Mouse (Mus musculus): Measurements from ENCODE around the gene Ttyh1. TPM values are rescaled to one million over a fixed set of nuclear protein-coding genes. Genes with fewer than 3 reads are reported as not detected.

Gene Ttyh1
- polyA plus RNA-seq, 1 experiment from 2014 or later, result 1.1 TPM

DNA sequence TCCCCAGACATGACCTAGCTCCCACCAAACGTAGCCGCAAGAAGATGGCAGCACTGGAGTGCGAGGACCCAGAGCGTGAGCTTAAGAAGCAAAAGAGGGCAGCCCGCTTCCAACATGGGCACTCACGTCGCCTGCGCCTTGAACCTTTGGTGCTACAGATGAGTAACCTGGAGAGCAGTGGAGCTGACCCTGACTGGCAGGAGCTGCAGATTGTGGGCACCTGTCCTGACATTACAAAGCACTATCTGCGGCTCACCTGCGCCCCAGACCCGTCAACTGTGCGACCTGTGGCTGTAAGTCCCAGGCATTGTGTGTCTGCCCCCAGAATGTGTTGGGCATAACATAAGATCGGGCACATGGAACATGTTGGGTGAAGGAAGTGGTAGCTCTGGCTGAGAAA, 24.8 kb downstream of the Ttyh1 start:
- H3K4me2 ChIP-seq (replicated peaks; ENCODE audit: low read depth, low read length), result no peak overlapping the region
- H3K9me3 ChIP-seq (ENCODE audit: low read length), result no peaks in the 10 kb centered on the region
- no peaks in the 10 kb centered on the region for H3K27me3 ChIP-seq (replicated peaks; ENCODE audit: insufficient read depth, low read length)
- ATAC-seq (no peak), DNase-seq (ENCODE audit: low spot score) (no peak)
- 95% methylated on average over 13 of the region's 13 CpGs for WGBS
- TF ChIP-seq EP300 (IDR thresholded peaks at IDR 0.05) (no peak), CTCF (IDR thresholded peaks at IDR 0.05) (no peak)
- peaks cover 6% of the 10 kb centered on the region; the same call in 1 of the 2 replicates for H3K4me1 ChIP-seq (ENCODE audit: insufficient read depth, low read depth, low read length)
- no peak overlapping the region for H3K9ac ChIP-seq (replicated peaks; ENCODE audit: low read depth)
- no peak overlapping the region for H3K27ac ChIP-seq (ENCODE audit: low read length)
- no peak overlapping the region for H3K4me3 ChIP-seq (ENCODE audit: low read depth, low read length)
- peaks cover 81% of the 10 kb centered on the region for H3K36me3 ChIP-seq (ENCODE audit: insufficient read depth, low read length)

DNA sequence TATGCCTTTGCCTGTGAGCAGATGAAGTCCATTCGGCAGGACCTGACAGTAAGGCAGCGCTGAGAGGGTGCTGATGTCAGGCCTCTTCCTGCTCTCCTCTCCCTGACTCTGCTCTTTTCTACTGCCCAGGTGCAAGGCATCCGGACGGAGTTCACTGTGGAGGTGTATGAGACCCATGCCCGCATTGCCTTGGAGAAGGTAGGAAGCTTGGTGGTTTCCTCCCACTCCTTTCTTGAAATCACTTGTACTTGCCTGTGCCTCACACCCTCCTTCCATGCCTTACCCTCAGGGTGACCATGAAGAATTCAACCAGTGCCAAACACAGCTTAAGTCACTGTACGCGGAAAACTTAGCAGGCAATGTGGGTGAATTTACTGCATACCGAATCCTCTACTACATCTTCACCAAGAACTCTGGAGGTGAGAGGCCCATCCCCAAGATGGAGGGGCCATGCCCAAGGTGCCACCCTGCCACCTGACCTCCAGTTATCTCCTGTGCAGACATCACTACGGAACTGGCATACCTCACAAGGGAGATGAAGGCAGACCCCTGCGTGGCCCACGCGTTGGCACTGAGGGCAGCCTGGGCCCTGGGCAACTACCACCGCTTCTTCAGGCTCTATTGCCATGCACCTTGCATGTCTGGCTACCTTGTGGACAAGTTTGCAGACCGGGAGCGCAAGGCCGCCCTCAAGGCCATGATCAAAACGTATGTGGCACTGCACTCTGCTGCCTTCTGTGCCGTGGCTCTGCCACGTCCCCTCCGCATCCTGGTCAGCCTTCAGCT, 25.8 kb downstream of the Ttyh1 start:
- ATAC-seq (no peak), DNase-seq (ENCODE audit: low spot score) (no peak)
- Histone ChIP-seq H3K4me1 (ENCODE audit: insufficient read depth, low read depth, low read length) (peaks cover 6% of the 10 kb centered on the region; the same call in 1 of the 2 replicates), H3K4me3 (ENCODE audit: low read depth, low read length) (no peak overlapping the region), H3K9me3 (ENCODE audit: low read length) (no peaks in the 10 kb centered on the region), H3K9ac (replicated peaks; ENCODE audit: low read depth) (no peak overlapping the region), H3K27me3 (replicated peaks; ENCODE audit: insufficient read depth, low read length) (no peaks in the 10 kb centered on the region), H3K36me3 (ENCODE audit: insufficient read depth, low read length) (peaks cover 72% of the 10 kb centered on the region), H3K27ac (ENCODE audit: low read length) (no peak overlapping the region), H3K4me2 (replicated peaks; ENCODE audit: low read depth, low read length) (no peak overlapping the region)
- TF ChIP-seq EP300 (IDR thresholded peaks at IDR 0.05) (no peak), CTCF (IDR thresholded peaks at IDR 0.05) (no peak)
- 94% methylated on average over 20 of the region's 20 CpGs for WGBS

DNA sequence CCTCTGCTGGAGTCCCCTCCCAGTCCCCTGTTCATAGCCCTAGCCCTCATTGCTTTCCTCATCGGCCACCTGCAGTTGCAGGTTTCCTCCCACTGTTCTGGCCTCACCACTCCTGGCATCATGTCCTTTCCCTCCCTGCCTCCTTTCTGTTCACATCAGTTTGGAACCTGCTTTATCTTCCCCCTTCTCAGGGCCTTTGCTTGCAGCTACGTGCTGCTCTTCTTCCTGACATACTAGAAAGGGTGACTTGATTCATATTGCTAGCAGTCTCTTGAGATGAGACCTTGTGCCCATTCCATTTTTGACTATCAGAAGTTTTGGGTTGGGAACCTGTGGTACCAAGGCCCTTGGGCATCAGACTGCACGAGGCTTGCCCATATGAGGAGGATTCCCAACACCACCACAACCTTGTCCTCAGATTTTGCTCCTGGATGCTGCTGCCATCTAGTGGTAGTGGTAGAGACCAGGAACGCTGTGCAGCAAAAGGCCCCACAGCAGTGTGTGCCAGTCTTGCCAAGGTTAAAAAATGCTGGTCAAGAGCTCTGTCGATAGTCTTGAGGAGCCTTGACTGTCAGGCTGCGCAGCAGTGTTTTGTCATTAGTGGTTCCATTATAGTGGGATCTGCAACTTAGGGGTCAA, 26.5 kb downstream of the Ttyh1 start:
- peak; percentile 87 for TF ChIP-seq CTCF (IDR thresholded peaks at IDR 0.05)
- TF ChIP-seq EP300 (IDR thresholded peaks at IDR 0.05), result no peak
- H3K27me3 ChIP-seq (replicated peaks; ENCODE audit: insufficient read depth, low read length), result no peaks in the 10 kb centered on the region
- ATAC-seq, result no peak
- H3K4me1 ChIP-seq (ENCODE audit: insufficient read depth, low read depth, low read length), result peaks cover 6% of the 10 kb centered on the region; the same call in 1 of the 2 replicates
- H3K9ac ChIP-seq (replicated peaks; ENCODE audit: low read depth), result no peak overlapping the region
- H3K9me3 ChIP-seq (ENCODE audit: low read length), result no peaks in the 10 kb centered on the region
- WGBS, result 52% methylated on average over 6 of the region's 6 CpGs
- H3K36me3 ChIP-seq (ENCODE audit: insufficient read depth, low read length), result peaks cover 67% of the 10 kb centered on the region
- H3K4me3 ChIP-seq (ENCODE audit: low read depth, low read length), result no peak overlapping the region
- DNase-seq (ENCODE audit: low spot score), result peak; percentile 56
- no peak overlapping the region for H3K27ac ChIP-seq (ENCODE audit: low read length)
- no peak overlapping the region for H3K4me2 ChIP-seq (replicated peaks; ENCODE audit: low read depth, low read length)

DNA sequence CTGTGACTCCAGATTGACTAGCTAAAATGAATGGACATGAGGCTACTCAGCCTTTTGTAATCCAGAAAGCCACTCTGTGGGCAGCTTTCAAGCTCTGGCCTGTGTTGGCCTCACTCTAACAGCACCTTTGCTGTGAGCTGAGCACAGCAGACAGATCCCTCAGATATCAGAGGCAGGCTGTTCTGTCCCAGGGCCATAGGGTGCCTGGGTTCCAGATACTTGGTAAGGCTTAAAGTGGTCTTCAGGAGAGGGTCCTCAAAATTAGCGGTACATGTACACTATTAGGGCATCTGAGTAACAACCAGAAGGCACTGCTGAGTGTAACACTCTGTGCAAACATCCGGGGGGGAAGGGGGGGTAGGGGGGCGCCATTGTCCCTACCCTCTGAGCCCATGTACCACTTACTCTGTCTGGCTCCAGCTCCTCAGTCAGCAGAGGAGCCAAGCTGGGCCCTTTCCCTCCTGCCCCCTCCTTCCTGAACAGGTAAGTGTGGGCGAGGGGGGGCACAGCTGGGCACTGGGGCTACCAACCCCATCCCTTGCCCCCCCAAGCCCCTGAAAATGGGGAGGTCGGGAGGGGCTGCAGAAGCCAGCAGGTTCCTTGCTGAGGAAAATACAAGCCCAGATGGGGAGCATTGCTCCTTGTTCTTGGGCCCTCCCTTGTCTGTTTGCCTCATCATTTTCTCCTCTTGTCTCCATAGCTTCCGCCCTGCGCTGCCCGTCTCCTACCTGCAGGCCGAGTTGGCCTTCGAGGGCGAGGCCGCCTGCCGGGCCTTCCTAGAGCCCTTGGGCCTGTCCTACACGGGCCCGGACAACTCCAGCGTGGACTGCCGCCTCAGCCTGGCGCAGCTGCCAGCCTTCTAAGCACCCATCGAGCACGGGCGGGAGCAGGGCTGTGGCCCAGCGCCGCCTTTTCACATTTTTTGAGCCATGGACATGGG, 27.3 kb downstream of the Ttyh1 start:
- H3K4me3 ChIP-seq (ENCODE audit: low read depth, low read length), result no peak overlapping the region
- H3K27ac ChIP-seq (ENCODE audit: low read length), result no peak overlapping the region
- H3K4me1 ChIP-seq (ENCODE audit: insufficient read depth, low read depth, low read length), result peaks cover 6% of the 10 kb centered on the region; the same call in 1 of the 2 replicates
- no peaks in the 10 kb centered on the region for H3K9me3 ChIP-seq (ENCODE audit: low read length)
- TF ChIP-seq CTCF (IDR thresholded peaks at IDR 0.05) (no peak), EP300 (IDR thresholded peaks at IDR 0.05) (no peak)
- 89% methylated on average over 23 of the region's 23 CpGs for WGBS
- no peak overlapping the region for H3K4me2 ChIP-seq (replicated peaks; ENCODE audit: low read depth, low read length)
- DNase-seq (ENCODE audit: low spot score) (no peak), ATAC-seq (no peak)
- peaks cover 59% of the 10 kb centered on the region for H3K36me3 ChIP-seq (ENCODE audit: insufficient read depth, low read length)
- H3K9ac ChIP-seq (replicated peaks; ENCODE audit: low read depth), result no peak overlapping the region
- no peaks in the 10 kb centered on the region for H3K27me3 ChIP-seq (replicated peaks; ENCODE audit: insufficient read depth, low read length)

DNA sequence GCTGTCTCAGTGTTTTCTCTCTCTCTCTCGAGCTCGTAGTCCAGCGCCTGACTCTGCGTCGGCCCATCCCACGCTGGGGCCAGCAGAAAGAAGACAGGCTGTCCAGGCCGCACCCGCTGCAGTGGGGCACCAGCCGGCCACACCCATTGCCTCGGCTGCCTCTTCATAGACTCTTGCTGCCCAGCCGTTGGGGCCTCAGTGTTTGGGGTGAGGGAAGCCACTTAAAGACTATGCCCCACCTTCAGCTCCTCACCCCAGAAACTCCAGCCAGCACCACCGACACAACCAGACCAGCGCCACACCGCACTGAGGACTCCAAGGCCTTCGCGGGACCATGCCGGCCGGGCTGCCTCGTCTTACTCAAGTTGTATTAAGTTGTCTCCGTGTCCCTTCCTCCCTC, 28.2 kb downstream of the Ttyh1 start:
- Histone ChIP-seq H3K9ac (replicated peaks; ENCODE audit: low read depth) (no peak overlapping the region), H3K27me3 (replicated peaks; ENCODE audit: insufficient read depth, low read length) (no peaks in the 10 kb centered on the region), H3K4me1 (ENCODE audit: insufficient read depth, low read depth, low read length) (peaks cover 6% of the 10 kb centered on the region; the same call in 1 of the 2 replicates), H3K4me3 (ENCODE audit: low read depth, low read length) (no peak overlapping the region), H3K9me3 (ENCODE audit: low read length) (no peaks in the 10 kb centered on the region), H3K27ac (ENCODE audit: low read length) (no peak overlapping the region), H3K4me2 (replicated peaks; ENCODE audit: low read depth, low read length) (no peak overlapping the region), H3K36me3 (ENCODE audit: insufficient read depth, low read length) (peaks cover 50% of the 10 kb centered on the region)
- TF ChIP-seq EP300 (IDR thresholded peaks at IDR 0.05), result no peak
- no peak for TF ChIP-seq CTCF (IDR thresholded peaks at IDR 0.05)
- DNase-seq (ENCODE audit: low spot score) (no peak), ATAC-seq (no peak)
- WGBS, result 75% methylated on average over 18 of the region's 20 CpGs

DNA sequence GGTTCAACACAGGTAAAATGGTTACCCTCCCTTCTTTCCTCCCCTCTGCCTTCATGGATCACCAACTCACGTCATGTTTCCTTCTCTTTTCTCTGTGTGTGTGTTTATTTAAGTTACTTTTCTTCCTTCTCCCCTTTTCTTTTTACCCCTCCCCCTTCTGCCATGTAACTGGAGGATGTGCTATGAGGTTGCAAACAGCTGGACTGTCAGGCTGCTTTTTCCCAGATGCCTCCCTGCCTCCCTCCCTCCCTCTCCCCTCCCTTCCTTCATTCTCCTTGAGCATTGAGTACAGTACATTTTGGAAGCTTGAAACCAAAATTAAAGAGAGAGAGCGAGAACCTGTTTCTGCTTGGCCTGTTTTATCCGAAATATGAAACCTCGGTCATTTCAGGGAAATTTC, 28.6 kb downstream of the Ttyh1 start:
- H3K9ac ChIP-seq (replicated peaks; ENCODE audit: low read depth), result no peak overlapping the region
- ATAC-seq (no peak), DNase-seq (ENCODE audit: low spot score) (peak; percentile 77)
- H3K4me2 ChIP-seq (replicated peaks; ENCODE audit: low read depth, low read length), result peak overlapping the region; percentile 84
- no peak overlapping the region for H3K4me3 ChIP-seq (ENCODE audit: low read depth, low read length)
- WGBS, result 69% methylated on average over 4 of the region's 4 CpGs
- H3K36me3 ChIP-seq (ENCODE audit: insufficient read depth, low read length), result peaks cover 46% of the 10 kb centered on the region
- 0 out of 2 replicates have a peak overlapping the region, but pooled peaks have one; percentile 99 for H3K27ac ChIP-seq (ENCODE audit: low read length)
- no peaks in the 10 kb centered on the region for H3K9me3 ChIP-seq (ENCODE audit: low read length)
- TF ChIP-seq EP300 (IDR thresholded peaks at IDR 0.05), result no peak
- TF ChIP-seq CTCF (IDR thresholded peaks at IDR 0.05), result no peak
- H3K4me1 ChIP-seq (ENCODE audit: insufficient read depth, low read depth, low read length), result peaks cover 6% of the 10 kb centered on the region; the same call in 1 of the 2 replicates
- H3K27me3 ChIP-seq (replicated peaks; ENCODE audit: insufficient read depth, low read length), result no peaks in the 10 kb centered on the region
